In the genomic region with DNA sequence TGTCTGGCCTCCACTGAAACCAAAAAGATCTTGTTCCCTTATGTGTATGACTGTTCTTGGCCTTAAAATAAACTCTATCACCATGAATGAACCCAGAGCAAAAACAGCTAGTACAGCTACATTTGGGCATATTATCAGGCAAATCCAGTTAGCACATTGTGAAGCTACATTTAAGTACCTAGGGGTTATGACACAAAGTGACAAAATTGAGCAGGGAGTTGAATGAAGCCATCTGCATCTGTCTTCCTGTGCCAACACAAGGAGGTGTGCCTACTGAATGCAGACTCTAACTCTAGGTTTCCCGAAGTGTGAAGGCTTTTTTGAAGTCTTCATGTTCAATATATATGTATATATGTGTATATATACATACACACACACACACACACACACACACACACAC, we compare ENCODE assay signal across 27 mouse cellular contexts.
"Had no signal": no experiment of that assay in that cellular context is flagged by ENCODE, and none has a peak within 500 bp of the region (broad histone marks: within the 10 kb centered on the region; RNA-seq: fewer than 3 reads in every experiment).

No protein-coding gene starts in this region.

- H3K9me3 ChIP-seq: heart, embryonic 13.5 days; heart, embryonic 15.5 days; hindbrain, embryonic 13.5 days; hindbrain, embryonic 15.5 days; kidney, embryonic 15.5 days; limb, embryonic 13.5 days; limb, embryonic 15.5 days; liver, embryonic 13.5 days; liver, embryonic 15.5 days had no signal

- H3K36me3 ChIP-seq: heart, embryonic 13.5 days; heart, embryonic 15.5 days; hindbrain, embryonic 13.5 days; hindbrain, embryonic 15.5 days; kidney, embryonic 15.5 days; limb, embryonic 13.5 days; limb, embryonic 15.5 days; liver, embryonic 13.5 days; liver, embryonic 15.5 days had no signal

- H3K4me2 ChIP-seq: heart, embryonic 11.5 days; heart, embryonic 13.5 days; heart, embryonic 15.5 days; hindbrain, embryonic 13.5 days; hindbrain, embryonic 15.5 days; kidney, embryonic 15.5 days; limb, embryonic 13.5 days; limb, embryonic 15.5 days; liver, embryonic 13.5 days; liver, embryonic 15.5 days had no signal

- DNase-seq: gastrocnemius, postnatal 14 days; gastrocnemius, postnatal 36 days; heart, adult 11 months; heart, adult 2 months; heart, postnatal 14 days; heart, postnatal 36 days; kidney, adult 11 months; kidney, adult 2 months; kidney, adult 9 months; kidney, postnatal 14 days; kidney, postnatal 36 days; layer of hippocampus, adult 9-11 months; layer of hippocampus, postnatal 36 days; left cerebral cortex, postnatal 4 days; liver, embryonic 13.5 days; liver, postnatal 0 days had no signal

- H3K9ac ChIP-seq: heart, embryonic 13.5 days; heart, embryonic 15.5 days; hindbrain, embryonic 13.5 days; hindbrain, embryonic 15.5 days; kidney, embryonic 15.5 days; limb, embryonic 13.5 days; limb, embryonic 15.5 days; liver, embryonic 13.5 days; liver, embryonic 15.5 days; liver, postnatal 0 days had no signal

- H3K27me3 ChIP-seq: heart, embryonic 13.5 days; heart, embryonic 15.5 days; hindbrain, embryonic 13.5 days; hindbrain, embryonic 15.5 days; kidney, embryonic 15.5 days; limb, embryonic 13.5 days; limb, embryonic 15.5 days; liver, embryonic 13.5 days; liver, embryonic 15.5 days had no signal

- H3K4me1 ChIP-seq: heart, embryonic 13.5 days; heart, embryonic 15.5 days; limb, embryonic 13.5 days; limb, embryonic 15.5 days; liver, embryonic 13.5 days; liver, embryonic 15.5 days had no signal

- H3K4me3 ChIP-seq: heart, adult 2 months; heart, embryonic 13.5 days; heart, embryonic 15.5 days; hindbrain, embryonic 13.5 days; hindbrain, embryonic 15.5 days; kidney, embryonic 15.5 days; limb, embryonic 13.5 days; limb, embryonic 15.5 days; liver, embryonic 13.5 days; liver, embryonic 15.5 days had no signal

- ATAC-seq: intestine, embryonic 16.5 days; liver, postnatal 0 days had no signal

- H3K27ac ChIP-seq: heart, adult 2 months; heart, embryonic 13.5 days; heart, embryonic 15.5 days; hindbrain, embryonic 13.5 days; hindbrain, embryonic 15.5 days; kidney, embryonic 15.5 days; kidney, postnatal 0 days; limb, embryonic 13.5 days; limb, embryonic 15.5 days; liver, embryonic 13.5 days; liver, embryonic 15.5 days had no signal
